Mouse (Mus musculus) forebrain, embryonic 15.5 days (tissue): Measurements from ENCODE around the gene Zfp366. TPM values are rescaled to one million over a fixed set of nuclear protein-coding genes. Genes with fewer than 3 reads are reported as not detected.
A peak's percentile ranks its signal among the peaks of the same experiment; 100 is the strongest.

Experiments used
- ATAC-seq: fragments of 200-750 bp; cut with Nextera tagmentation; replicated peaks from 2 replicates; pipeline ENCODE4 v1.8.0; 2017; ENCODE audit warnings: mild to moderate bottlenecking, moderate TSS enrichment, moderate library complexity
- H3K27ac ChIP-seq: fragments of 300-500 bp; sonication (generic); replicated peaks from 2 replicates; pipeline ENCODE4 v1.5.1; 2015; ENCODE audit warnings: mild to moderate bottlenecking, inconsistent platforms
- H3K27me3 ChIP-seq: fragments of 300-500 bp; sonication (generic); 2 replicates; pipeline ENCODE4 v1.6.1; 2015; ENCODE audit warnings: inconsistent platforms
- H3K36me3 ChIP-seq: fragments of 300-500 bp; sonication (generic); 2 replicates; pipeline ENCODE4 v1.6.1; 2015; ENCODE audit warnings: mild to moderate bottlenecking, inconsistent platforms
- H3K4me1 ChIP-seq: fragments of 300-500 bp; sonication (generic); 2 replicates; pipeline ENCODE4 v1.6.1; 2015; ENCODE audit warnings: inconsistent platforms
- H3K4me2 ChIP-seq: fragments of 300-500 bp; sonication (generic); replicated peaks from 2 replicates; pipeline ENCODE4 v1.6.1; 2015; ENCODE audit warnings: mild to moderate bottlenecking, inconsistent platforms
- H3K4me3 ChIP-seq: fragments of 300-500 bp; sonication (generic); 2 replicates; pipeline ENCODE4 v1.5.1; 2015; ENCODE audit warnings: mild to moderate bottlenecking, inconsistent platforms
- H3K9ac ChIP-seq: fragments of 300-500 bp; sonication (generic); replicated peaks from 2 replicates; pipeline ENCODE4 v1.6.1; 2015; ENCODE audit warnings: mild to moderate bottlenecking, inconsistent platforms
- H3K9me3 ChIP-seq: fragments of 300-500 bp; sonication (generic); 2 replicates; pipeline ENCODE4 v1.6.1; 2016; ENCODE audit warnings: inconsistent platforms
- WGBS: fragments of 180-500 bp; shearing (Covaris S2); methylation state at CpG from one replicate; pipeline ENCODE4 v1.1.7; 2015; ENCODE audit warnings: mixed read lengths; 5-methylcytosine and 5-hydroxymethylcytosine counted together
- polyA plus RNA-seq: library from polyadenylated mRNA; unstranded; fragments of >200 nt; fragmentation: Nextera tagmentation; extraction: Ambion mirVana; gene quantifications from 2 replicates; pipeline ENCODE4 v1.2.1, GENCODE M21; 2015

The Zfp366 gene
- polyA plus RNA-seq, 1 experiment from 2014 or later = 0.45 TPM

DNA sequence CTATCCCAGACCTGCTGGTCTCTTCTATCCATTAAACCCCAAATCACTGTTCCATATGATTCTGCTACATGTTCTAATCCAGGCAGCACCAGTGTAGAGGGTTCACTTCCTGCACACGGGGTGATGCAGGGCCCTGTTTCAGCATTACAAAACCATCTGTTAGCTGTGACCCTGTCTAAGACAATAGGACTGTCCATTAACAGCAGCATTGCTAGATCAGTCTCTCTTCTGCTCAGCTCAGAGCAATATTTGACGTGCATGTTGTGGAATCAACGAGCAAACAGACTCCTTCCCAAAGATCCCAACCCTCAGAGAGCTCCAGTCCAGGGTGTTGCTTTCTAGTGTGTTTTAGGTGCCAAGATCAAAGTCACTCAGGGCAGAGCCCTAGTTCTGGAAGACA is 5.0 kb downstream of the Zfp366 start:
- no peak for ATAC-seq
- Histone ChIP-seq H3K27ac (no peak overlapping the region), H3K4me2 (no peak overlapping the region), H3K36me3 (no peaks in the 10 kb centered on the region), H3K9ac (no peak overlapping the region), H3K27me3 (no peaks in the 10 kb centered on the region), H3K4me1 (no peaks in the 10 kb centered on the region), H3K9me3 (no peaks in the 10 kb centered on the region), H3K4me3 (no peak overlapping the region)
- 76% methylated on average over 3 of the region's 3 CpGs for WGBS

DNA sequence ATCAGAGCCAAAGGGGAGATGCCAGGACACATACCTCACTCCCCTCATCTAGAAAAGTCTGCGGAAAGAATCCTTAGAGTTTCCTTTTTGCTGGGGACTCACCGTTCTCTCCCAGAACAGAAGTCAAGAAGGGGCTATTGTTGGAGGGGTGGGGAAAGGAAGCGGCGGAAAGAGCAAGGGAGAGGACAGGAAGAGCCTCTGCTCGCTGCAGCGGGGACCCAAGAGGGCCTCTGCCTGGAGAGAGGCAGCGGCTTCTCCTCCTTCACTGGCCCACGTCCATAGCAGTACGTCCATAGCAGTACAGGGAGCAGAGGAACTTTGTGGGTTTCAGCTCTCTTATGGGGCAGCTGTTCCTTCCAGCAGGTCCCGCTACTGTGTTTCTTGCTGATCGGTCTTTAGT is 5.8 kb downstream of the Zfp366 start:
- WGBS = 76% methylated on average over 11 of the region's 11 CpGs
- H3K9me3 ChIP-seq = no peaks in the 10 kb centered on the region

GRCm38 (mm10) chr13:99191063-99191462 is 6.4 kb downstream of the Zfp366 start:
- Histone ChIP-seq H3K36me3 (no peaks in the 10 kb centered on the region), H3K4me3 (no peak overlapping the region), H3K27ac (no peak overlapping the region), H3K4me1 (no peaks in the 10 kb centered on the region), H3K27me3 (no peaks in the 10 kb centered on the region), H3K9ac (no peak overlapping the region), H3K4me2 (no peak overlapping the region), H3K9me3 (no peaks in the 10 kb centered on the region)
- WGBS = 88% methylated on average over 13 of the region's 13 CpGs
- no peak for ATAC-seq

More for the DNA sequence above, 5.8 kb downstream of the Zfp366 start:
- H3K27ac ChIP-seq = no peak overlapping the region
- H3K4me2 ChIP-seq = no peak overlapping the region
- H3K4me3 ChIP-seq = no peak overlapping the region
- no peak for ATAC-seq
- H3K36me3 ChIP-seq = no peaks in the 10 kb centered on the region
- no peaks in the 10 kb centered on the region for H3K4me1 ChIP-seq
- H3K27me3 ChIP-seq = no peaks in the 10 kb centered on the region
- no peak overlapping the region for H3K9ac ChIP-seq

- no peak for ATAC-seq
- WGBS = 75% methylated on average over 12 of the region's 12 CpGs
- Histone ChIP-seq H3K9ac (no peak overlapping the region), H3K27ac (no peak overlapping the region), H3K27me3 (no peaks in the 10 kb centered on the region), H3K4me1 (no peaks in the 10 kb centered on the region), H3K36me3 (no peaks in the 10 kb centered on the region), H3K4me2 (no peak overlapping the region), H3K4me3 (no peak overlapping the region), H3K9me3 (no peaks in the 10 kb centered on the region)
These were observed 11.7 kb downstream of the Zfp366 start for GRCm38 (mm10) chr13:99196314-99196713.

GRCm38 (mm10) chr13:99196865-99197264 is 12.2 kb downstream of the Zfp366 start:
- no peak overlapping the region for H3K4me3 ChIP-seq
- H3K4me1 ChIP-seq = no peaks in the 10 kb centered on the region

GRCm38 (mm10) chr13:99201647-99202574 is 17.3 kb downstream of the Zfp366 start:
- Histone ChIP-seq H3K36me3 (no peaks in the 10 kb centered on the region), H3K4me2 (no peak overlapping the region), H3K9me3 (no peaks in the 10 kb centered on the region), H3K27me3 (no peaks in the 10 kb centered on the region), H3K4me3 (no peak overlapping the region), H3K4me1 (no peaks in the 10 kb centered on the region), H3K9ac (no peak overlapping the region), H3K27ac (no peak overlapping the region)
- no peak for ATAC-seq
- 63% methylated on average over 16 of the region's 16 CpGs for WGBS

More at GRCm38 (mm10) chr13:99196865-99197264, 12.2 kb downstream of the Zfp366 start:
- Histone ChIP-seq H3K4me2 (no peak overlapping the region), H3K9ac (no peak overlapping the region), H3K27me3 (no peaks in the 10 kb centered on the region), H3K36me3 (no peaks in the 10 kb centered on the region), H3K27ac (no peak overlapping the region), H3K9me3 (no peaks in the 10 kb centered on the region)
- WGBS = 85% methylated on average over 4 of the region's 4 CpGs
- ATAC-seq = no peak

DNA sequence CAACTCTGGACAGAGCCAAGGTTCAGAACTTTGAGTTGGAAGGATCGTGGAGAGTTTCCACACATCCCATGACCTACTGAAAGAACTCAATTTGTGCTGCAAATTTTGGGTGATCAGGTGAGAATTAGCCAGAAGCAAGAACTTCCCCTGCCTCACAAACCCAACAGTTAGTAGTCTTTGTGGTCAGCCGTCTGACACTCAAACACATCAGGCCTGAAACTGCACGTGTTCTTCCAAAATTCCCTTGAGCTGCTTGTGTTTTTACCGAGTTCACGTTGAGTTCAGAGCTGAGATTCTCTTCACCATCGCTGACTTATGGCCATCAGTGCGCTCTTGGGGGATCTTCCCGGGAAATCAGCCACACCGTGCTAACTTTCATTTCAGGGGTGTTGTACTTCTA is 22.6 kb downstream of the Zfp366 start:
- Histone ChIP-seq H3K9me3 (no peaks in the 10 kb centered on the region), H3K27me3 (no peaks in the 10 kb centered on the region), H3K4me1 (no peaks in the 10 kb centered on the region), H3K4me3 (no peak overlapping the region), H3K27ac (no peak overlapping the region), H3K36me3 (no peaks in the 10 kb centered on the region), H3K9ac (no peak overlapping the region), H3K4me2 (no peak overlapping the region)
- 96% methylated on average over 9 of the region's 9 CpGs for WGBS
- no peak for ATAC-seq

GRCm38 (mm10) chr13:99209859-99210258 is 25.2 kb downstream of the Zfp366 start:
- WGBS = 92% methylated on average over 5 of the region's 5 CpGs
- no peaks in the 10 kb centered on the region for H3K4me1 ChIP-seq
- H3K36me3 ChIP-seq = no peaks in the 10 kb centered on the region
- no peak overlapping the region for H3K4me3 ChIP-seq
- no peak for ATAC-seq
- H3K27me3 ChIP-seq = no peaks in the 10 kb centered on the region
- no peak overlapping the region for H3K27ac ChIP-seq
- H3K9ac ChIP-seq = no peak overlapping the region
- H3K9me3 ChIP-seq = no peaks in the 10 kb centered on the region
- no peak overlapping the region for H3K4me2 ChIP-seq

DNA sequence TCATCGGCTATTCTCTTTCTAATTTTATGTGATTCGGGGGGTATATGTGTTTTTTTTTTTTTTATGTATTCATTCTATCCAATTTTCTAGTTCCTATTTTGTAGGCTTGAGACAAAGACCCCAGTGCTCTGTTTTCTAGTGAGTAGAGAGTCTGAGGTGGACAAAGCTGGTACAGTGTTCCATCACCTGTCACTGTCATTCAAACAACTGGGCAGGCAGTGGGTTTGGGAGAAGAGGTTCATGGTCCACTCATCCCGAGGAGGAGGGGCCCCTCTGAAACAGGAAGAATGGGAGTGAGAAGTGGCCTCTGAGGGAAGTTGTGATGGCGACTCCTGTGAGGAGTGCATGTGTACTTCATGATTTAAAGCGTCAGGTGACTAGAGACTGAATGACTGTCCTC is 26.2 kb downstream of the Zfp366 start:
- no peaks in the 10 kb centered on the region for H3K36me3 ChIP-seq
- no peak overlapping the region for H3K9ac ChIP-seq
- ATAC-seq = no peak
- no peaks in the 10 kb centered on the region for H3K9me3 ChIP-seq
- H3K27ac ChIP-seq = no peak overlapping the region
- H3K4me3 ChIP-seq = no peak overlapping the region
- WGBS = 85% methylated on average over 5 of the region's 5 CpGs
- no peaks in the 10 kb centered on the region for H3K4me1 ChIP-seq
- H3K4me2 ChIP-seq = no peak overlapping the region
- H3K27me3 ChIP-seq = no peaks in the 10 kb centered on the region

DNA sequence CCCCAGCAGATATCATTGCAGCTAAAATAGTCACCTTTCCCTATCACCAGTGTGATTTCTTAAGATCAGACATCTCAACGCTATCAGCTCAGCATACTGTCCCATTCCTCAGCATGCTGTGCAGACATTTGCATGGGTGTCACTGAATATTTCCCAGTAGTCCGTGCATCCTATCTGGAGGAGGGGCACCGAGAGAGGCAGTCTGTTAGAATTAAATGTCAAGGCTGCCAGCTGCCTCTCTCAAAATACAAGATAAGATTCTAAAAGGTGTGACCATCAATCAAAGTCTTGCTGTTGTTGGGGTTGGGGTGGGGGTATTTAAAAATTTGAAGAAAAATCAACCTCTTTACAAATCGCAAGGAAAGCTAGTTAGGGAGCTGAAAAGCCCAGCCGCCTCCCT is 28.4 kb downstream of the Zfp366 start:
- WGBS = 72% methylated on average over 5 of the region's 5 CpGs

GRCm38 (mm10) chr13:99216005-99216404 is 31.4 kb downstream of the Zfp366 start:
- Histone ChIP-seq H3K4me2 (no peak overlapping the region), H3K36me3 (no peaks in the 10 kb centered on the region), H3K4me1 (0 out of 2 replicates have a peak, but pooled peaks cover 4% of the 10 kb centered on the region), H3K27me3 (no peaks in the 10 kb centered on the region), H3K4me3 (no peak overlapping the region), H3K9ac (no peak overlapping the region), H3K9me3 (no peaks in the 10 kb centered on the region), H3K27ac (no peak overlapping the region)
- WGBS = 57% methylated on average over 2 of the region's 2 CpGs
- 0 out of 2 replicates have a peak, but pooled peaks have one; percentile 51 for ATAC-seq

More for the DNA sequence above, 28.4 kb downstream of the Zfp366 start:
- Histone ChIP-seq H3K4me1 (0 out of 2 replicates have a peak, but pooled peaks cover 4% of the 10 kb centered on the region), H3K36me3 (no peaks in the 10 kb centered on the region), H3K4me2 (no peak overlapping the region), H3K9me3 (no peaks in the 10 kb centered on the region), H3K4me3 (no peak overlapping the region), H3K27ac (no peak overlapping the region), H3K27me3 (no peaks in the 10 kb centered on the region), H3K9ac (no peak overlapping the region)
- no peak for ATAC-seq

DNA sequence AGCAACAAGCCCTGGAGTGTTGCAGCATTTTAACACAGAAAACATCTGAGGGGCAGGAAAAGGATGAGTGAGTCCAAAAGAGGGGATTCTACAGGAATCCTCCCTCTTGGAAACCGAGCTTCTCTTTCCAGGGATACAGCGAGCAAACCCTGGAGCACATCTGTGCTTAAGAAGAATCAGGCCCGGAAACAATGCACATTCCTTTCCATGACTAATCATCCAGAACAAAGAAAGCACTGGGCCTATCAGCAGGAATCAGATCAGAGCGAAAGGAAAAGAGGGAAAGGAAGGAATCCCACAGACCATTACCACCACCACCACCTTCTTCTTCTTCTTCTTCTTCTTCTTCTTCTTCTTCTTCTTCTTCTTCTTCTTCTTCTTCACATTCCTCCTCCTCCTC is 33.4 kb downstream of the Zfp366 start:
- Histone ChIP-seq H3K9me3 (no peaks in the 10 kb centered on the region), H3K4me1 (0 out of 2 replicates have a peak, but pooled peaks cover 4% of the 10 kb centered on the region), H3K9ac (no peak overlapping the region), H3K27ac (no peak overlapping the region), H3K4me2 (no peak overlapping the region), H3K4me3 (no peak overlapping the region), H3K27me3 (no peaks in the 10 kb centered on the region), H3K36me3 (no peaks in the 10 kb centered on the region)
- no peak for ATAC-seq
- 13% methylated on average over 4 of the region's 4 CpGs for WGBS
